In the genomic region with DNA sequence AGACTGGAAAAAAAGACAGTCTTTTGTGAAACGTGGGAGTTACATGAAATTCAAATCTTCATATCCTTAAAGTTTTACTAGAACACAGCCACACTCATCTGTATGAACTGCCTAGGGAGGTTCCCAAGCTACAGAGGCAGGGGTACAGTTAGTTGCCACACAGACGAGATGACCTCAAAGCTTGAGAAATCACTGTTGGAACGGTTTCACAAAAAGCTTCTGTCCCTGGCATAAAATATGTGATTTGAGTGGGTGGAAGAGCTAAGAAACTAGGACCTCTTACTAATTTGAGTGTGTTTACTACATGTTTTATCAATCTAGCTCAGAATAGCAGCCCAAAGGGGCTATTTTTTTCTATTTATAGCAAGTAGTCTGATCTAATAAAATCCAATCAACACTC, we compare ENCODE assay signal across 18 mouse cellular contexts.
"Had no signal": no experiment of that assay in that cellular context is flagged by ENCODE, and none has a peak within 500 bp of the region (broad histone marks: within the 10 kb centered on the region; RNA-seq: fewer than 3 reads in every experiment).

No protein-coding gene starts in this region.

- H3K36me3 ChIP-seq: liver, embryonic 15.5 days; lung, embryonic 15.5 days had no signal

- H3K27ac ChIP-seq: left cerebral cortex, adult 2 months; liver, embryonic 12.5 days; liver, embryonic 15.5 days; lung, embryonic 15.5 days; midbrain, embryonic 10.5 days; midbrain, embryonic 13.5 days; neural tube, embryonic 13.5 days had no signal

- H3K4me3 ChIP-seq: left cerebral cortex, adult 2 months; liver, embryonic 12.5 days; liver, embryonic 15.5 days; lung, embryonic 15.5 days; megakaryocyte, embryonic 14.5 days; midbrain, embryonic 10.5 days; midbrain, embryonic 13.5 days; myocyte; neural tube, embryonic 13.5 days had no signal

- H3K4me1 ChIP-seq: liver, embryonic 12.5 days; liver, embryonic 15.5 days; lung, embryonic 15.5 days; megakaryocyte, embryonic 14.5 days; midbrain, embryonic 10.5 days; midbrain, embryonic 13.5 days; neural tube, embryonic 13.5 days had no signal

- H3K27me3 ChIP-seq: liver, embryonic 12.5 days; liver, embryonic 15.5 days; lung, embryonic 15.5 days; megakaryocyte, embryonic 14.5 days; midbrain, embryonic 13.5 days; neural tube, embryonic 13.5 days had no signal

- H3K9me3 ChIP-seq: liver, embryonic 12.5 days; liver, embryonic 15.5 days; lung, embryonic 15.5 days; megakaryocyte, embryonic 14.5 days; midbrain, embryonic 10.5 days; midbrain, embryonic 13.5 days; neural tube, embryonic 13.5 days had no signal

- ATAC-seq: liver, embryonic 12.5 days; midbrain, embryonic 13.5 days; midbrain, embryonic 16.5 days had no signal

- DNase-seq: kidney, postnatal 10 days; layer of hippocampus, postnatal 36 days; lung, adult 18-20 months; lung, postnatal 10 days; lung, postnatal 36 days; retina, postnatal 1 day; thymus, adult 18-20 months; thymus, postnatal 36 days had no signal

- H3K4me2 ChIP-seq: liver, embryonic 12.5 days; liver, embryonic 15.5 days; lung, embryonic 15.5 days; midbrain, embryonic 13.5 days; neural tube, embryonic 13.5 days had no signal

- H3K9ac ChIP-seq: liver, embryonic 12.5 days; liver, embryonic 15.5 days; lung, embryonic 15.5 days; midbrain, embryonic 13.5 days; neural tube, embryonic 13.5 days had no signal
